Mouse (Mus musculus) myocyte (in vitro differentiated cells): ENCODE results near the gene Ms4a18. TPM values are rescaled to one million over a fixed set of nuclear protein-coding genes. Genes with fewer than 3 reads are reported as not detected.

Source experiments
- H3K27me3 ChIP-seq: one replicate; pipeline ENCODE4 v1.6.1; 2011; ENCODE audit not compliant: control insufficient read depth, insufficient read depth, insufficient read length
- H3K36me3 ChIP-seq: one replicate; pipeline ENCODE4 v1.6.1; 2011; ENCODE audit not compliant: control insufficient read depth, insufficient read depth
- H3K4me2 ChIP-seq: one replicate; pipeline ENCODE4 v1.6.1; 2011; ENCODE audit warnings: low read depth, control low read depth
- H3K4me3 ChIP-seq: one replicate; pipeline ENCODE4 v1.5.1; 2011; ENCODE audit warnings: mild to moderate bottlenecking, control low read depth, moderate library complexity
- H3K79me2 ChIP-seq: one replicate; pipeline ENCODE4 v1.6.1; 2011; ENCODE audit not compliant: control insufficient read depth, insufficient read depth
- H3ac ChIP-seq: one replicate; pipeline ENCODE4 v1.6.1; 2011; ENCODE audit not compliant: control insufficient read depth, insufficient read length
- CEBPB ChIP-seq: IDR thresholded peaks from 2 replicates; pipeline ENCODE4 v1.6.1; 2011; ENCODE audit warnings: mild to moderate bottlenecking, moderate library complexity; ENCODE audit not compliant: poor library complexity, insufficient read depth, severe bottlenecking
- E2F4 ChIP-seq: IDR thresholded peaks from one replicate; pipeline ENCODE4 v1.6.1; 2011; ENCODE audit warnings: mild to moderate bottlenecking, control low read depth, moderate library complexity; ENCODE audit not compliant: insufficient read depth
- MAX ChIP-seq: IDR thresholded peaks from one replicate; pipeline ENCODE4 v1.6.1; 2011; ENCODE audit warnings: low read depth, mild to moderate bottlenecking, control low read depth
- MYOD1 ChIP-seq, 3 experiments: IDR thresholded peaks; one replicate each; pipeline ENCODE4 v1.6.1; 2011; ENCODE audit warnings: control low read depth in 2 of 3, low read depth in 2 of 3, mild to moderate bottlenecking in 2 of 3, moderate library complexity in 1 of 3; ENCODE audit not compliant: insufficient read length in 2 of 3, control insufficient read depth in 1 of 3
- MYOG ChIP-seq, 3 experiments: IDR thresholded peaks; one replicate each; pipeline ENCODE4 v1.6.1; 2011; ENCODE audit warnings: control low read depth in 2 of 3, low read depth in 2 of 3, mild to moderate bottlenecking in 2 of 3; ENCODE audit not compliant: insufficient read length in 2 of 3, control insufficient read depth in 1 of 3, insufficient read depth in 1 of 3
- POLR2A ChIP-seq: IDR thresholded peaks from one replicate; pipeline ENCODE4 v1.6.1; 2011; ENCODE audit warnings: low read depth, mild to moderate bottlenecking, control low read depth, moderate library complexity; ENCODE audit not compliant: insufficient read length
- POLR2AphosphoS2 ChIP-seq: IDR thresholded peaks from one replicate; pipeline ENCODE4 v1.6.1; 2011; ENCODE audit warnings: low read depth, control low read depth; ENCODE audit not compliant: insufficient read length
- REST ChIP-seq: IDR thresholded peaks from one replicate; pipeline ENCODE4 v1.6.1; 2011; ENCODE audit warnings: mild to moderate bottlenecking, control low read depth, moderate library complexity; ENCODE audit not compliant: insufficient read depth, insufficient read length
- SRF ChIP-seq: IDR thresholded peaks from one replicate; pipeline ENCODE4 v1.6.1; 2011; ENCODE audit warnings: low read depth; ENCODE audit not compliant: control insufficient read depth, insufficient read length
- TCF12 ChIP-seq: IDR thresholded peaks from one replicate; pipeline ENCODE4 v1.6.1; 2011; ENCODE audit warnings: mild to moderate bottlenecking, control low read depth; ENCODE audit not compliant: poor library complexity, insufficient read depth, severe bottlenecking
- TCF3 ChIP-seq: IDR thresholded peaks from one replicate; pipeline ENCODE4 v1.6.1; 2011; ENCODE audit warnings: low read depth, control low read depth; ENCODE audit not compliant: insufficient read length
- USF1 ChIP-seq: IDR thresholded peaks from one replicate; pipeline ENCODE4 v1.6.1; 2011; ENCODE audit warnings: low read depth, mild to moderate bottlenecking, control low read depth, moderate library complexity
- polyA plus RNA-seq: library from polyadenylated mRNA; unstranded; fragments of >200 nt; fragmentation: generic; extraction: Trizol; gene quantifications from one replicate; pipeline ENCODE4 v1.2.1, GENCODE M21; 2012; ENCODE audit warnings: missing spikeins

The Ms4a18 gene
- polyA plus RNA-seq, 1 experiment = 0.04 TPM

DNA sequence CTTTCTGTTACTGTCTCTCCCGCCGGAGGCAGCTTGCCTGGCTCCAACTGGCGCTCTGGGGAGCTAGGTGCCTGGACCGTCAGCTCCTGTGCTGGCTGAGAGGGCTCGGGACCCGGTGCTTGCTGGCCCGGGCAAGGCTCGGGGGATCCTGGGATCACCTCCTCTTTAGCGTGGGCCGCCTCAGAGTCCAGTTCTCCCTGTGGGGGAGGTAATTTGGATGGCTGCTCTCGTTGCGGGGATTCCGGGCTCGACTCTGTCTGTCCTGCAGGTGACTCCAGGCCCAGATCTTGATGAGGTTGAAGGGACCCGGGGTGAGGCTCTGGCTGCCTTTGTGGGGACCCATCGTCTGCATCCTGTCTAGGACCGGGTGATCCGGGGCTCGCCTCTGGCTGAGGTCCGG lies 69.4 kb downstream of the Ms4a18 start:
- TF ChIP-seq TCF3 (no peak), CEBPB (no peak), POLR2AphosphoS2 (no peak), TCF12 (no peak), MAX (no peak), POLR2A (no peak), MYOD1 (IDR thresholded peaks at IDR 0.05; ENCODE audit: control insufficient read depth in 1 of 3, insufficient read length in 2 of 3, low read depth in 2 of 3) (no peak), REST (no peak), SRF (no peak), MYOG (IDR thresholded peaks at IDR 0.05; ENCODE audit: control insufficient read depth in 1 of 3, insufficient read depth in 1 of 3, insufficient read length in 2 of 3, low read depth in 2 of 3) (no peak), USF1 (no peak), E2F4 (no peak)
- peak overlapping the region; percentile 34 for H3ac ChIP-seq
- peak overlapping the region; percentile 82 for H3K4me2 ChIP-seq
- peaks cover 30% of the 10 kb centered on the region for H3K79me2 ChIP-seq
- H3K36me3 ChIP-seq = no peaks in the 10 kb centered on the region
- H3K27me3 ChIP-seq = no peaks in the 10 kb centered on the region
- peak overlapping the region; percentile 95 for H3K4me3 ChIP-seq

DNA sequence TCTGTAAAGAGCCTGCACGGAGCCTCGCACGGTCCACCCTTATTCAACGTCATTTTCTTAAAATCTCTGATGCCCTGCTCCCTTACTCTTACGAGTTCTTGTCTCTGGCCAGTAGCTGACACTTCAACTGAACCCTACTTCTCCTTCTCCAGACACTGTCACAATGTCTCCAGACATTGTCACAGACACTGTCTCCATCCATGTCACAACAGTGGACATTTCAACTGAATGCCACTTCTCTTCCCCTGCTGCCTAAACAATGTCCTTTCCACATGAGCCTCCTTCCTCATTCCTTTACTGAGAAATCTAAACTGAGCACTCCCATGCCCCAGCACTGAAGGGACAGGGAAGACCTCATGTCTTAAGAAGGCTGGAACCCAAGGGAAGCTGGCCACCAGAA lies 70.6 kb downstream of the Ms4a18 start:
- H3K4me2 ChIP-seq = peak overlapping the region; percentile 82
- peak overlapping the region; percentile 95 for H3K4me3 ChIP-seq
- peaks cover 7% of the 10 kb centered on the region for H3K36me3 ChIP-seq
- H3K27me3 ChIP-seq = no peaks in the 10 kb centered on the region
- H3K79me2 ChIP-seq = peaks cover 30% of the 10 kb centered on the region
- TF ChIP-seq POLR2A (no peak), MYOD1 (IDR thresholded peaks at IDR 0.05; ENCODE audit: control insufficient read depth in 1 of 3, insufficient read length in 2 of 3, low read depth in 2 of 3) (no peak), POLR2AphosphoS2 (no peak), TCF12 (no peak)
- peak overlapping the region; percentile 34 for H3ac ChIP-seq

Other genes with a start within 250 kb of the Ms4a18 start
- not detected for gene Cd6, start 188.0 kb downstream of the Ms4a18 start, polyA plus RNA-seq
- gene Slc15a3, start 178.3 kb downstream of the Ms4a18 start, polyA plus RNA-seq = 0.02 TPM
- gene Tmem132a, start 148.1 kb downstream of the Ms4a18 start, polyA plus RNA-seq = 118 TPM
- 223 TPM for gene Tmem109, start 136.0 kb downstream of the Ms4a18 start, polyA plus RNA-seq
- 222 TPM for gene Prpf19, start 122.8 kb downstream of the Ms4a18 start, polyA plus RNA-seq
- 0.05 TPM for gene Zp1, start 97.4 kb downstream of the Ms4a18 start, polyA plus RNA-seq
- gene Ptgdr2, start 80.9 kb downstream of the Ms4a18 start, polyA plus RNA-seq = 0.10 TPM
- 33.1 TPM for gene Ccdc86, start 68.8 kb downstream of the Ms4a18 start, polyA plus RNA-seq
- gene Ms4a10, start 43.4 kb downstream of the Ms4a18 start, polyA plus RNA-seq = 0.30 TPM
- not detected for gene Ms4a15, start 24.8 kb downstream of the Ms4a18 start, polyA plus RNA-seq
- 0.17 TPM for gene Ms4a8a, start 63.1 kb upstream of the Ms4a18 start, polyA plus RNA-seq
- not detected for gene 1700017D01Rik, start 112.8 kb upstream of the Ms4a18 start, polyA plus RNA-seq
- not detected for gene 1700025F22Rik, start 147.3 kb upstream of the Ms4a18 start, polyA plus RNA-seq
- not detected for gene Ms4a13, start 178.7 kb upstream of the Ms4a18 start, polyA plus RNA-seq
- gene Ms4a12, start 214.4 kb upstream of the Ms4a18 start, polyA plus RNA-seq = not detected
- gene Ms4a1, start 248.2 kb upstream of the Ms4a18 start, polyA plus RNA-seq = not detected